Mouse (Mus musculus) adrenal gland, postnatal 14 days (tissue): Measurements from ENCODE around the gene Zfp970. TPM values are rescaled to one million over a fixed set of nuclear protein-coding genes. Genes with fewer than 3 reads are reported as not detected.
"Not testable (repeated sequence)": the region's sequence is repeated elsewhere in the genome, so short reads cannot be mapped to it uniquely, and the experiment has no call there.

Source experiments
- DNase-seq: peaks from one replicate; pipeline ENCODE4 v3.0.0; 2021; ENCODE audit warnings: mixed read lengths
- long read RNA-seq, 2 experiments: library from polyadenylated mRNA; stranded (forward); transcript quantifications; one replicate each; pipeline ENCODE4 v2.0.0; 2021
- total RNA-seq: library from RNA; stranded (reverse); gene quantifications from 2 replicates; pipeline ENCODE4 v1.2.3, GENCODE M21; 2021

The Zfp970 gene
- total RNA-seq = 49.8 and 54.1 TPM in 2 replicates
- long read RNA-seq, experiment 1, transcript Zfp970-201 (4 exons, 794 nt) = major isoform, 5 of 17 reads
- long read RNA-seq, experiment 1, partial matches to known transcripts = 4 of 17 reads
- long read RNA-seq, experiment 1, other reads (novel, unspliced or antisense) = 7 of 17 reads
- long read RNA-seq, experiment 2, transcript Zfp970-201 (4 exons, 794 nt) = major isoform, 6 of 25 reads
- long read RNA-seq, experiment 2, partial matches to known transcripts = 6 of 25 reads
- long read RNA-seq, experiment 2, other reads (novel, unspliced or antisense) = 11 of 25 reads

DNA sequence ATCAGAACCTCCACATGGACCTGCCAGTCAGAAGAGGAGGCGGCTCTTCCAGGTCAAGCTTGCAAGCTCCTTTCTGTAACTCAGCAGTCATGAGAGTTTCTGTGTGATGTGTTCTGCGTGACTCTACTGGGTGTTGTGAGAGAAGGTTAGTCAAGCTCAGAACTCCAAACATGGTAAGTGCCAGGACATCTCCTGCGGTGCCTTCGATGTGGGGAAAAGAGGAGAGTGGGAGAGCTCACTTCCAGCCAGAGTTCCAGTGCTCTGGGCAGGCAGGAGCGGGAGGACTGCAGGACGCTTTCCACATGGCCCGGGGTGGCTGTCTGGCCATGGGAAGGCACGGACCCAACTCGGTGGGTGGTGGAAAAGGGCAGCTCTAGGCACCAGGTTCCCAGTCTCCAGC is at the start of gene Zfp970:
Zfp970 (plus strand) TSS at position 58 of the 400 bp plus-strand sequence.
- peak; percentile 31 for DNase-seq

DNA sequence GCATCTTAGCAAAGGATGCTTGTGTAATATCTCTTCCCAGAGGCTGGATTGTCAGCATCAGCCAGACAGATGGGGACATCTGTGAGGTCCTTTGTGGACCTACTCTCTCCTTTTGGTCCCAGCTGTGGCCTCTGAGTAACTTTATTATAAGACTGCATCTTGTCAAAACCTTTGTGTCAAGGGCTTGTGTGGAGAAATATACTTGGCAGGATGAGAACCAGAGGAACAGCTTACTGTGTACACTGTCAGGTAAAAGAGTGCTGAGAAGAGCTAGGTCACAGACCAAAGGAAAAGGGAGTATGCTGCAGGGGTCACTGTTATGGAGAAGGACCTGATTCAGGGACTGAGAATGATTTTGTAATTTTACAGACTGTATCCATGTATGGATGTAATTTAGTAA is 3.7 kb downstream of the Zfp970 start:
- DNase-seq = not testable (repeated sequence)

DNA sequence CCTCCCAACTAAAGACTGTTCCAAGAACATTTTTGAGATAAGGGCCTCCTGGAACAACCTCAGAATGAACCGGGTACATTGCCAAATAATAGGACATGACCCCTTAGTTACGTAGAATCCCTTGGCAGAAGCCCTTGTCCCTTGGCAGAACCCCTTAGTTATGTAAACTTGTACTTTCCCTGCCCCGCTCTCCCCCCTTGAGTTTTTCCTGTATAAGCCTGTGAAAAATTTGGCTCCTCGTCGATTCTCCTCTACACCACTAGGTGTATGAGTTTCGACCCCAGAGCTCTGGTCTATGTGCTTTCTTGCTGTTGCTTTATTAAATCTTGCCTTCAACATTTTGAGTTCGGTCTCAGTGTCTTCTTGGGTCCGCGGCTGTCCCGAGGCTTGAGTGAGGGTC is 7.7 kb downstream of the Zfp970 start:
- DNase-seq = not testable (repeated sequence)

DNA sequence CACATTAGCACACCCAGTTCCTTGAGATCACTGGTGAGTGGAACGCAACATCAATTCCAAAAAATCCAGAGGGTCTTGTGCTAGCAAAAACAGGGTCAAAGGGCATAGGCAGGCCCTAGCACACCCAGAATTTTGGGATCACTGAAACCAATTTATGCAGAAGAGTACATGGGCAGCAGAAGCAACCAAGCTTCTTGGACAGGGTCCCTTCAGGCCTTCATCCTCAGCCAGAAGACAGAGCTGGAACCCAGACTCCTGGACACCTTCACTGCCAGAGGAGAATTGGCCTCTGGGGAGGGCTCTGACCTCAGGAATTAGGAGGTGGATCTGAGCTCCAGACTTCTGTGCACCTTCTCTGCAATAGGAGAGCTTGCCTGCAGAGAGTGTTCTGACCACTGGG is 17.4 kb downstream of the Zfp970 start:
- DNase-seq = not testable (repeated sequence)

DNA sequence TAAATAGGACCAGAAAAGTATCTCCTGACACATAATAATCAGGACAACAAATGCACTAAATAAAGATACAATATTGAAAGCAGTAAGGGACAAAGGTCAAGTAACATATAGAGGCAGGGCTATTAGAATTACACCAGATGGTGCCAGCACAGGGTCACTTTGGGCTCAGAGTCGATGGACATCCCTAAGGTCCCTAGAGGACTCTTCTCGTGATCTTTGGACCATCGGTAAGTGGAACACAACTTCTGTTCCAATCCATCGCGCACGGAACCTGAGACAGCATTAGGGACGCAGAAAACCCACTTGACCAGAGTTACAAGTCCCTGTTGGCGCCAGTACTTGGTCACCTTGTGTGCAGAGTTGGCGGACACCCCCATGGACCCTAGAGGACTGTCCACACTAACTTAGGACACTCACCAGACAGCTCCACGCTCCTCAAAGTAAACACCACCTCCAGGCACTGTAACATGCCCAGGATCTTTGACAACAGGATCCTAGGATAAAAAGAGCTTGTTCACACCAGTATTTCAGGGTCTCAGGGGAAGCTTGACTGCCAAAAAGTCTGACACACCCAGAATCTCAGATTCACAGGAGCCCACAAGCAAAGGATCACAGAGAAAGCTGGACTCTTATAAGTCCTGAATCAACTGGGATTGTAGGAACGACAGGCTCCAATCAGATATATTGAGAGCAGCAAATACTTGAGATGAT is 18.9 kb downstream of the Zfp970 start:
- DNase-seq = not testable (repeated sequence)

DNA sequence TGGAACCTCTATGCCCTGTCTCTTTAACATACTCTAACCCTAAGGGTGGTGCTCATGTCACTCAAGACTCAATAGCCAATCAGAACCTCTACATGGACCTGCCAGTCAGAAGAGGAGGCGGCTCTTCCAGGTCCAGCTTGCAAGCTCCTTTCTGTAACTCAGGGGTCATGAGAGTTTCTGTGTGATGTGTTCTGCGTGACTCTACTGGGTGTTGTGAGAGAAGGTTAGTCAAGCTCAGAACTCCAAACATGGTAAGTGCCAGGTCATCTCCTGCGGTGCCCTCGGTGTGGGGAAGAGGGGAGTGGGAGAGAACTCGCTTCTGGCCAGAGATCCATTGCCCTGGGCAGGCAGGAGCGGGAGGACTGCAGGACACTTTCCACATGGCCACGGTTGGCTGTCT is 33.5 kb downstream of the Zfp970 start, which contains the start of gene Gm14403:
Gm14403 (plus strand) TSS at position 149 of the 400 bp plus-strand sequence.
- DNase-seq = peak; percentile 46

DNA sequence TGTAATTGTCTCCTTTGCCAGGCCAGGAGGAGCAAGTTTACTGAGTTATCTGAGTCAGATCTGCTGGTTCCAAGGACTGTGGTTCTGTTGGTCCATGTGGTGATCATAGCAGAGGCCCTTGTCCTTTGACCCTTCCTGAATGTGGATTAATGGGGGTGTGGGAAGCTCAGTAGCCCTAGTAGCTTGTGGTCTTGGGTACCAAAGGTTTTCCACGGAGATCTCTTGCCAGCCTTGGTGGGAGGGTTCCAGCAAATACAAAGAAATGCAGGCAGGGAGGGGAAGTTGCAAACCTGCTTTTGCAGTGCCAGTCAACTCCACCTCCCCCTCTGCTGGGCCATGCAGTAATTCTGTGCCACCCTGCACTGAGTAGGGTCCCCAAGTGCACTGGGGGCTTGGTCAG is 34.6 kb downstream of the Zfp970 start:
- DNase-seq = not testable (repeated sequence)

DNA sequence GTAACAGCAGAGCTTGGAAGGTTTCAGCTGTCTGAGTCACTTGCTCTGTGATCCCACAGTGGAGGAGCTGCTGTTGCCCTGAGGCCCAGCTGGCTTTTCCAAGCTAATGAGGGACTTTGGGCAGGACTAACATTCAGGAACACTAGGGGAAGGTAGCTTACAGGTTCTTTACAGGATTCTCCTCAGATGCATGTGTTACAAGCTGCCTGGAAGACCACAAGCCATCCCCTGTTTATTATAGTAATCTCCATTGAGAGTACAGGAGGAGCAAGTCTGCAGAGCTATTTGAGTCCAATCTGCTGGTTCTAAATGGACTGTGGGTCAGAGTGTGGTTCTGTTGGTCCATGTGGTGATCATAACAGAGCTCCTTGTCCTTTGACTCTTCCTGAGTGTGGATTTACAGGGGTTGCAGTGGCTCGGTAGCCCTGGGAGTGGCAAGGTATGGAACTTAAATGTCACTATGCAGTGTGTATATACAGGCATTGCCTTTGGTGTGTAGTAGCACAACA is 40.7 kb downstream of the Zfp970 start:
- DNase-seq = not testable (repeated sequence)

DNA sequence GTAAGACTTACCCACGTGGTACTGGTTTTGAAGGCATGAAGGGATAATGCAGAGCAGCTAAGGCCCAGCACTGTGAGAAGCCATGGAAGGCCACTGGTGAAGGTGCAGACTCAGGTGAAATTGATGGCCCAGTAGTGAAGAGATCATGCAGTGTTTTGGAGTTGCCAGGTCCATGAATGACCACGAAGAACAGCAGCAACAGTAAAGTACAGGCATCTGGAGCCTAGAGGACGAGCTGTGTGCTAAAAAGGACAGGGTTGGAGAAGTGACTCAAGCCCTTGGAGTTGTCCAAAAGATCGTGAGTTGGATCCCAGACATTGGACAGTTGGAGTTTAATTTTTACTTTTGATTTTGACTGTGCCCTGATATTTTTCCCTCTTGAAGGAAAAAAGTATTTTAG is 46.8 kb downstream of the Zfp970 start:
- DNase-seq = not testable (repeated sequence)

DNA sequence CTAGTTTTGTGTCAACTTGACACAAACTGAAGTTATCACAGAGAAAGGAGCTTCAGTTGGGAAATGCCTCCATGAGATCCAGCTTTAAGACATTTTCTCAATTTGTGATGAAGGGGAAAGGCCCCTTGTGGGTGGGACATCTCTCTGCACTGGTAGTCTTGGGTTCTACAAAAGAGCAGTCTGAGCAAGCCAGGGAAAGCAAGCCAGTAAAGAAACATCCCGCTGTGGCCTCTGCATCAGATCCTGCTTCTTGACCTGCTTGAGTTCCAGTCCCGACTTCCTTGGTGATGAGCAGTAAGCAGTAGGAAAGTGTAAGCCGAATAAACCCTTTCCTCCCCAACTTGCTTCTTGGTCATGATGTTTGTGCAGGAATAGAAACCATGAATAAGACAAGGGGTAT is 47.4 kb downstream of the Zfp970 start:
- DNase-seq = not testable (repeated sequence)

DNA sequence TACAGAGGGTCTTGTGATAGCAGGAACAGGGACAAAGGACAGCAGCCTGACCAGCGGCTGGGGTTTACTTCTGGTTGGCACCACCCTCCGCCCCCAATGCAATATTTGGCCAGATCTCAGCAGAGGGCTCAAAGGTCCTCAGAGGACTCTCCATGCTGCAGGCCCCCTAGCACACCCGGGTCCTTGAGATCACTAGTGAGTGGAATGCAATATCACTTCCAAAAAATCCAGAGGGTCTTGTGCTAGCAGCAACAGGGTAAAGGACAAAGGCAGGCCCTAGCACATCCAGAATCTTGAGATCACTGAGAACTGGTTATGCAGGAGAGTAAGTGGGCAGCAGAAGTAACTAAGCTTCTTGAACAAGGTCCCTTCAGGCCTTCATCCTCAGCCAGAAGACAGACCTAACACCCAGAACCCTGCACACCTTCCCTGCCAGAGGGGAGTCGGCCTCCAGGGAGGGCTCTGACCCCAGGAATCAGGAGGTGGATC is 49.5 kb downstream of the Zfp970 start:
- not testable (repeated sequence) for DNase-seq

DNA sequence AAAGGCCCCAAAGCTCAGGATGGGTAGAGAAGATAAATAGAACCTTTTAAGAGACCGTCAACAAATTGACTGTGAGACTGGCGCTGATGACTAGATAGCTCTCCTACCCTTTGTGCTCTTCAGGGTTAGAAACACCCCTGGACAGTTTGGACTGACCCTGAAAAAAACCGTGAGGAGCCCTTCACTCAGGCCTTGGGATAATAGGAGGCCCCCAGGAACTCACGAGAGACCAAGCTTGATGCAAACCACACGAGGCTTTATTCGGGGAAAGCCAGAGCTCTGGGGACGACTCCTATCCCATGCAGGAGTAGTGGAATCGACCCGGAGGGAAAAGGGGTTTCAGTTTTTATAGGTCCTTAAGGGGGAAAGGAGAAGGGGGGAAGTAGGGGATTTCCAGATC is 53.2 kb downstream of the Zfp970 start:
- not testable (repeated sequence) for DNase-seq

DNA sequence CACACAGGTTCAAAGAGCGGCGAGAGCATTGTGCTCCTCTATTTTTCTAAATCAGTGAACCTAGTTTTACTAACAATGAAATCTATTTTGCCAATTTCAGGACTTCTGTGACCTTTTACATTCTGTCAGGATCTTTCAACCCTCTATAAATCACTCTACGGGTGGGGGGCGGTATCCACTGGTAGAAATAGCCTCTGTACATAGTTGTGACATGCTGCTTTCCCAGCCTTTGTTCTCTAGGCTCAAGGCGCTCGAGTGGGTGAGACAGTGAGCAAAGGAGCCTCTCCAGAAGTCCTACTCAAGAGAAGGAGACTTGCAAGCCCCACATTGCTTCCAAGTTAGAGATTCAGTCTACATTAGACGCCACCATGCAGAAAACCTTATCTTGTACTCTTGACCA is 53.8 kb downstream of the Zfp970 start:
- DNase-seq = not testable (repeated sequence)

DNA sequence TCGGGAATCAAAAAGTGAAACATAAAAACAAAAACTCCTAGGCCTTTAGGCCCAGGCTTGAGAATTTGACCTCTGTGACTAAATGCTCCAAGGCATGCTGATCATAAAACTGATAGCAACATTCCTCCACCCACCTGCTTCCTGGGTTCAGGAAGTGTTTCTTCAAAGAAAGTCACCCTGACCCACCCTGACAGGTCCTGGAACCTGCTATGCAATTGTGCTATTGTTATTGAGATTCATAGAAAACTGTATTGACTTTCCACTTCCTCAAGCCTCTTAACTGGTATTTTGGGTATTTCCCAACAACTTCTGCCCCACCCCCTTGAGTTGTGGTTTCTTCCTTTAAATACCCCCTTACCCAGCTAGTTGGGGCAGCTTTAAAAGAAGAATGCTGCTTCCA is 54.4 kb downstream of the Zfp970 start:
- not testable (repeated sequence) for DNase-seq

DNA sequence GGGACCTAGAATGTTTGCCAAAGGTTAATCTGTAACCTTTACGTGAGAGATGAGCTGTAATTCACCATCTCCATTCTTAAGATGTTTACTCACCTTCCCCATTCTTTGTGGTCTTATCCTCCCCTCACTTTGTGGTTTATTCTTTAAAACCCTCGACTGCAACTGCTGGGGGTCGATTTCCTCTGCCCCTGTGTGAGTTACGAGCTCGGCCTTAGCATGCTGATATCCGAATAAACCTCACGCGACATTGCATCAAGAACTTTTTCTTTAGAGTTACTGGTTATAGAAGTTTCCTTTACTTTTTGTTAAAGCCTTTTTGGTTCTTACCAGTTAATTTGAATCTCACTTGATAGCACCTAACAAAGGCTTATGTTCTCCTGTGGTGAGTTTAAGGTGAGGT is 55.5 kb downstream of the Zfp970 start:
- no peak for DNase-seq

DNA sequence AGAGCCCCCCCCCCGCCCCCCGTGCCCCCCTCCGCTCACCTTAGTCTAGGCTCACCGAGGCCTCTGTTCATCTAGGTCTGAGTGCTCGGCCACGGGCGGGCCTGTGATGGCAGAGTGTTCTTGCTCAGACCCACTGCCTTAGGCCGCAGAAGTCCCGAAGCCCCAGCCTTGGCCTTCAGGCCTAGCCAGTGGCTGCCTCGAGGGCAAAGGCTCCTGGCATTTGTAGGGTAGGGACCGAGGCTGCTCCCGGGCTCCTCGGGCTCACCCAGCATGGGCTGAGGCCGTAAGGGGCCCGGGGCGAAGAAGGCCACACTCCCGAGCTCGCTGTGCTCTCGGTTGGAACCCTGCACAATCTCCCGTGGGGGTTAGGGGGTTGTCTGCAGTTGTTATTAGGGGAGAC is 58.5 kb downstream of the Zfp970 start:
- no peak for DNase-seq

DNA sequence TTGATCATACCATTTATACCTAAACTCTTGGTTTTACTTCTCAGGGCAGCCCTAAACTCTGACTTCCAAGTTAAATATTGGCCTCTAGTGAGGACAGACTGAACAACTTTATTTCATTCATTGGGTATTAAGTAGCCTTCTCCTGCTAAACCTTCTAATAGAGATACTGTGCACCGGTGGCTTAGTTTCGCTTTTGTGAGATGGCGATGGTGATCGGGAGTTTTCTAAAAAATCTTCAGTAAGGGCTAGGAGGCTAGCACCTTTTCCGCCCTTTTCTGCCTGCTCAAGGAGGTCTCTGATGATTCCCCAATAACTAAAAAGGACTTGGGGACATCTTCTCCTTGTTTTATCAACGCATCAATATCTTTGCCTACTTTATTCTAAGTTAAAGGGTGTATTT is 59.1 kb downstream of the Zfp970 start:
- DNase-seq = not testable (repeated sequence)

DNA sequence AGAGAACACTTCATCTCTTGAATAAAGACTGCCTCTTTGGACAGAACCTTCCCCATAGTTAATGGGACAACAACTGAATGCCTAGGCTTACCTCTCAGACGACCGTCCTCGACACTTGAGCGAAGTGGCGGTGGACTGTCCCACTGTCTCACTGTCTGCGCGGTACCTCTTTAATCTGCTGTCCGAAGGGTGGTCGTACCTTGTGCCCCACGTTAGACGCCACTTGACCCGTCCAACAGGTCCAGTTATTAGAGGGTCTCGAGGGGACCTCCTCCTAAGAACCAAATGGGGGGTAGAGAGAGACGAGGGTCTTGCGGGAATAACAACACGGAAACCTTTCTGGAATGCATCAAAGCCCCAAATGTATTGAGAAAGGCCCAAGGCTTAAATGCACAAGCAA is 59.6 kb downstream of the Zfp970 start:
- not testable (repeated sequence) for DNase-seq

Other genes with a start within 250 kb of the Zfp970 start
- 0.64 and 1.2 TPM in 2 replicates for gene Gm14409, start 197.7 kb upstream of the Zfp970 start, total RNA-seq
- 1.3 and 1.7 TPM in 2 replicates for gene Gm14412, start 140.4 kb upstream of the Zfp970 start, total RNA-seq
- gene Gm14418, start 66.4 kb upstream of the Zfp970 start, total RNA-seq = 16.2 and 19.2 TPM in 2 replicates
- 45.9 and 50.1 TPM in 2 replicates for gene Gm14403, start 33.5 kb downstream of the Zfp970 start, total RNA-seq
- 1.1 TPM in 1 of 2 replicates, not detected in the other for gene Gm14406, start 113.5 kb downstream of the Zfp970 start, total RNA-seq